Mouse (Mus musculus): ENCODE measurements around the gene Uqcr10.

GRCm38 (mm10) chr11:4661324-4661723 lies 42.8 kb downstream of the Uqcr10 start:
- TF ChIP-seq CTCF (IDR thresholded peaks at IDR 0.05) = no peak
- TF ChIP-seq EP300 (IDR thresholded peaks at IDR 0.05) = no peak
